Mouse (Mus musculus) CD4-positive, CD25-positive, alpha-beta regulatory T cell, adult 2 months (primary cell): ENCODE measurements around the gene Lrrc4.

Source experiments
- DNase-seq: peaks from one replicate; pipeline ENCODE4 v3.0.0-alpha.2; 2012; ENCODE audit warnings: low read depth, low spot score

Gene Lrrc4

GRCm38 (mm10) chr6:28729649-28730048 lies 101.9 kb downstream of the Lrrc4 start:
- DNase-seq: no peak

DNA sequence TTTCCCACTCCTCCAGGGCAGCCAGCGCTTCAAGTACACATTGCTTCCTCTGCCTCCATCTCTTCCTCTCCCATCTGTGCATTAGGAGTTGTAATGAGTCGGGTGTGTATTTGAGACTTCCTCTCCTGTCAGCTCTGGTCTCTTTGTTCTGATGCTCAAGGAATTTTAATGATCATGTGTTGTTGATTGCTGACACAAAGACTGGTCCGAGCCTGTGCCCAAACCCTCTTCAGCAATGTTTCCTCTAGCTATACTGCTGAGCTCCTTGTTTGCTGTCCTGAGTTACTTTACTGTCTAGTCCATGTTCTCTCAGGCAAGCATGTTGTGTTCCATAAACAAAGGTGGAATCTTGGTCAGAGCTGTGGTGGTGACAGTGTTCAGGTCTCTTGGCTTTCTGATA lies 102.3 kb downstream of the Lrrc4 start:
- DNase-seq: no peak

DNA sequence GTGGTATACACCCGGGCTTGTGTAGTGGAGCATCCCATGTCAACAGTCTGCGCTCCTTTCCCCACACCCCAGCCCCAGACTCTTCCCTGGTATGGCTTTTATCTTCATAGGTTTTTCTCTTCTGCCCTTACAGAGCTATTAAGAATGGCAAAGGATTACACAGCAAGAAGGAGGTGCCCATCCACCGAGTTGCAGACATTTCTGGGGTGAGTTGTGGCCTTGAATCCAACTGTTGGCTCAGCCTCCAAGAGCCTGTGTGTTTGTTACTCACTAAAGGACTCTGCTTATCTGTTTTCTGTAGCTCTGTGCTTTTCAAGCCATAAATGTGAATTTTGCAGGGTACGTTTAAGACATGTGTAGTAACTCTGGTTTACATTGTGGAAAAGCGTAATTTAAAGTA lies 106.8 kb downstream of the Lrrc4 start:
- no peak for DNase-seq

DNA sequence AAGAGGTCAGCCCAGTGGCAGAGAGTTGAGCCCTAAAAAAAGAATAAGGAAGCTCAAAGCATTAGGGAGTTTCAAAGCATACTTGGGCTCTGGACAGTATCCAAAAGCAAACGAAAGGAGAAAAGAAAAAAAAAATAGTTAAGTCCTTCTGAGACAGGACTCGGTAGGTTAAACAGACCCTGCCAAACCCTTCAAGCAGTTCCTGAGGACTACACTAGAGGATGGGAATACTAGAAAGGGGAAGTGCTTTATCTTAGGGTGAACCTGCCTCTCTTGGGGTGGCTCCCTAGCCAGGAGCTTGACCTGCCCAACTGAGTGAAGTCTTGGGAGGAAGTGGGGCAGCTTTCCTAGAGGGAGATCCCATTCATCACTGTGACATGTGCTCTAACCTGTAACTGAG lies 108.5 kb downstream of the Lrrc4 start:
- DNase-seq: no peak

GRCm38 (mm10) chr6:28720391-28721171 lies 111.0 kb downstream of the Lrrc4 start:
- no peak for DNase-seq

DNA sequence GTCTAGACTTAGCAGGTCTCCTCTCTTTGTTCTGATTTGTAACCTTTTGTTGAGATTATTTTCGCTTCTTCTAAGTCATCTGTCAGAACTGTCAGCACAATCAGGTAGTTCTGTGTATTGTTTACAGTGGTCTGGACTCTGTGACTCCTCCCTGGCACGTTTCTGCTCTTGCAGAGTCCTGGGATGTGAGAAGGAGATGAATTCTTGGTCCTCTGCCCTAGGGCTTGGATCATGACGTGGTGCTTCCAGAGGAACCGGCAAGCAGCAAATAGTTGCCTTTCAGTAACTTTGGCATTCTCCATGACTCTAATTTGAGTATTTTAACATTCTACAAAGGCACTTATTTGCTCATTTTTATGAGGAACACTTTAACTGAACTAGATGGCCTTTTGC lies 113.7 kb downstream of the Lrrc4 start:
- DNase-seq: no peak

- no peak for DNase-seq
Observed at GRCm38 (mm10) chr6:28717203-28717844, 114.2 kb downstream of the Lrrc4 start.

DNA sequence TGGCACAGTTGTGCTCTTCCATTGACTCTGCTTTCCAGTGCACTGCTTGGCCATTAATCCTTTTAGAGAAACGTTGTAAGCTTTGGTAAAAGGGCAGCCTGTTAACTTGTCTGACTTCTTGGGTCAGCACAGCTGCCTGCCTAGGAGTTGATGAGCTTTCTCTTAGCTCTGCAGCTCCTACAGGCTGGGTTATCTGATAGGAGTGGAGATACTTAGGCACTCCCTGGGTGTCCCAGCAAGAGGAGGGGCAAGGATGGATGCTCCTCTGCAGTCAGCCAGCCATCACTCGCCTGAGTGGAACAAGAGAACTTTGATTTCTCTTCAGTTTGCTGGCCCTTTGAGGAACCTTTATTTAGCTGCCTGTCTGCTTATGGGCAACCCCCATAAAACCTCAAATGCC lies 121.5 kb downstream of the Lrrc4 start:
- no peak for DNase-seq

DNA sequence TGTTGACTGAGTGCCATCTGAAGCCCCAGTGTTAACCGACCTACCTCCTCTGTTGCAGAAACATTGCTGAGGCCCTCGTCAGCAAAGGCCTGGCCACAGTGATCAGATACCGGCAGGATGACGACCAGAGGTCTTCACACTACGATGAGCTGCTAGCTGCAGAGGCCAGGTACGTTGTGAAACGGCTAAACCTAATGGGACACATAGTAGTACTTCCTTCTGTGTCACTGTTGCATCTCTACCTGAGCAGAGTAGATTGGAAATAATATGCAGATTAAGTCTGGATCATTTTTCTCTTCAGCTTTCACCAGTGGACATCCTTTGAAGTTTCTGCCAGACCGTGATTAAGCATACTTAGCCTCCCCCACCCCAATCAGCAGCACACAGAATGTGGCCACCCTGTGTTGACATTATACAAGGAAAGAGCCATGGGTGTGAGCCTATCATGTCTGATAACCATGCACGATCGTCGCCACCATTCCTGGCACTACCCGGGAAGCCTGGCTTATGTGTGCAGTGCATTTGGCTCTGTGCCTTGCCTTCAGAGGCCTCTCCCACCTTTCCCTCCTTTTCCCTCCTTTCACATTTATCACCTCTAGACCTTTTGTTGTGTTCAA lies 124.5 kb downstream of the Lrrc4 start:
- no peak for DNase-seq

DNA sequence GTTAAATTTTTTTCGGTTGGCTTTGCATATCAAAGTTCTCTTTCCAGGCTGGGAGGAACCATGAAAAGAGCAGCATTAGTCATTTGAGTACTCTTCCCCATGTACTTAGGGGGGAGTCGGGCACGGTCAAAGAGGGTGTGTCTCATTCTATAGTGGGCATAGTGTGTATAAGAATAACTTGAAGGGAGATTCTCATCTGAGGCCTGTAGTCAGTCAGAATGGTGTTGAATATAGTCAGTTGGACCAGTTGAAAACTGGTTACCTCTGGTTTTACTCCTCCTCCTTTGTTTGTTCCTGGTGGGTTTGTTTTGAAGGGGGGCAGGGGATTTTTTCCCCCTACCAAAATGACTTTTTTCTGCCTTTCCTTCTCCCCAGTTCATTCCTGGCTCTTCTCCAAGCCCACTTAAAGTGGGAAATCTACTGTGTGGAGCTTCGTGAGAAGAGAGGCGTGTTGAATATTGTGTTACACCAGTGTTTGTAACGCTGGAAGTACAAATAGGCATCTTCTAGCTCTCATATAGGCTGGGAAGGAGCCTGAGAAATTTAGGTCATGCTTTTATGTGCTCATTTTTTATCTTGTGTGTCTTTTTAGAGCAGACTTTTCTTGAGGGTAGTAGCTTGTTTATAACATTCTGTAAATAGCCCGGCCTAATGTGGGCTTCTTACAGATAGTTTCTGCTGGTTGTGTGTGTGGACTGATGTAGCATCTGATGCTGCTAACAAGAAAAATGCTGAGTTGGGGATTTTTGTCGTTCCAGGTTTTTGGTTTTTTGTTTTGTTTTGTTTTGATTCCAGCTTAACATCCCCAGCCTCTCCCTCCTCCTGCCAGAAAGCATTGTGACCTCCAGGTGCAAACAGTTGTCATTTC lies 125.2 kb downstream of the Lrrc4 start:
- DNase-seq: no peak

DNA sequence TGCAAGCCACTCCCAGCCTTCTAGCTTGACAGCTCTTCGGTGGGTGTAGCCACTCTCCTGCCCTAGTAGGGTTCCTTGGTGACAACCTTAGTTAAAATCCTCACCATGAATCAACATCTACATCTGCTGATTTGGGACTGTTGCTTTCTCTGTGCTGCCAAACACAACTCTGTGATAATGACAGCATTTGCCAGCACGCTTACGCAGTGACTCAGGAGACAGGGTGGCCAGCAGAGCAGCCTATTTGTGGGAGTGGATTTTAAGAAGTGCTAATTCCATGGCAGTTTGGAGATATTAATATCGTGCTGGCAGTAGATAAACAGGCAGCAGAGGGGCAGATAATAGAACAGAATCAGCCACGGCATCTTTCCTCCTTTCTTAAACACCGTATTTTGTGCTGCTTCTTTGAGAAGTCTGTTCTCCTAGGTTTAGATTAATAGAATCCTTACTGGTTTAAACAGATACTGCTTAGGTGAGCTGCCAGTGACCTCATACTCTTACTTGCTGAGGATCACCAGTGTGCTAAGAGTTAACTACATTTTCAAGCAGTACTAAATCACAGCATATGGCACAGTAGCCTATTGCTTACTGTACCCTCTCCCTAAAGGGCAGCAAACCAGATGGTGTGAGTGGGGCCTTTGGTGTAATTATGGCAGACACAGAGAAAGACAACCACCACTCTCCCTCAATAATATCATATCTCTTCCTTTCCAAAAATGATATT lies 126.0 kb downstream of the Lrrc4 start:
- no peak for DNase-seq

GRCm38 (mm10) chr6:28704612-28705011 lies 126.9 kb downstream of the Lrrc4 start:
- DNase-seq: no peak

- DNase-seq: no peak
Observed at GRCm38 (mm10) chr6:28697214-28697613, 134.3 kb downstream of the Lrrc4 start.

GRCm38 (mm10) chr6:28692659-28693058 lies 138.9 kb downstream of the Lrrc4 start:
- no peak for DNase-seq

- DNase-seq: no peak
Observed at GRCm38 (mm10) chr6:28687776-28688175, 143.8 kb downstream of the Lrrc4 start.

- no peak for DNase-seq
Observed at GRCm38 (mm10) chr6:28685745-28686144, 145.8 kb downstream of the Lrrc4 start.

DNA sequence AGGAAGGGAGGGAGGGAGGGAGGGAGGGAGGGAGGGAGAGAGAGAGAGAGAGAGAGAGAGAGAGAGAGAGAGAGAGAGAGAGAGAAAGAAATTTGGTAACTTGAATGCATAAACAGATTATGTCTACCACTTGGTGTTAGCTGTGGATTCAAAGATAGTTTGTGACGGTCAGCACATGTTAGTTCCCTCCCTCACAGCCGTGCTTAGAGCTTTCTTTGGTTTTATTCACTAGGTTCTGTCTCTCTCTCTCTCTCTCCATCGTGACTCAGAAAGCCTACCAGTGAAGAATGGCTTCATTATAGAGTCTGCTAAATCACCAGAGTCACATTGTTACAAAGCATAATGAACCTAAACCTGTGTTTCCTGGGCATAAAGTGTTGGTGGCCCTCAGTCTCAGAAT lies 146.5 kb downstream of the Lrrc4 start:
- no peak for DNase-seq

DNA sequence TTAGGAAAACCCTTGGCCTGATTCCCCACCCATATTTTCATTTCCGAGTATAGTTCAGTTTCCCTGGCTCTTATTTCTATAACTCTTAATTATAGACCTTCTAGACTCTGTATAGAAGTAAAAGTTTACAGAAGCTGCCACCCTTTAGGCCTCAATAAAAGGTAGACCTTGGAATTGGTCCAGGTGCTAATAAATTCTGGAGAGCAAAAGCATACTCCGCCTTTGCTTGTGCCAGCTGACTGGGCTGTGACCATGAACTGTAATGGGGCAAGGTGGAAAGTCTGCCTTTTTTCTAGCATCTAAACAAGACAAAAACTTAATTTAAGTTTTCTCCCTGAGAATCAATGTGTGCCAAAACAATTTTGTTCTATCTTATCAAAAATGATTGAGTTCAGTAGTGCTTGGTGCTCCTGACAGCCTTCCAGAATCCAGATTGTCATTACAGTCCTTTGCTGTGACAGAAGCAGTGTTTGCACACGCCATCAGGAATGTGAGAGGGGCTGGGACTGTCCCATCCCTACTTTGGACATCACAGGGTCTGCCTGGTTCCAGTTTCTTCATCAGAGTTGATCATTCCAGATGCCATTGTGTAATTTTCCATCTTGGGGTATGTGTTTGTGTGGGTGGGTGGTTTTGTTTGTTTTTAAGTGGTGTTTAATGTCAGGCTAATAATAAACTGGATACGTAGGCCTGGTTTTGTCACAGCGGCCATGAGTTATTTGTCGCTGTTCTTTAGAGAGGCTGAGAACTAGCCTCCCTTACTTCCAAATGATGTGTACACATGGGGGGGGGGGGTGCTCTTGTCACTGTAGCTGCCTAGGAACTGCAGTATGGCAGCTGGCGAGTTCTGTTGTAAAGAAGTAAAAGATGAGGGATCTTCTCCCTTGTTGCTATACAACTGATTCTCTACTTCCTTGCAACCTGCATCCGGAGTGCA lies 149.8 kb downstream of the Lrrc4 start:
- no peak for DNase-seq

- DNase-seq: no peak
Observed at GRCm38 (mm10) chr6:28680537-28680936, 151.0 kb downstream of the Lrrc4 start.

GRCm38 (mm10) chr6:28678896-28679295 lies 152.7 kb downstream of the Lrrc4 start:
- no peak for DNase-seq
